14 mouse cellular contexts compared by ENCODE assay signal in genomic region chr8:105810245-105810786, GRCm38 (mm10). TPM values are rescaled to one million over a fixed set of nuclear protein-coding genes. Genes with fewer than 3 reads are reported as not detected.
DNase-seq lines count a peak whose midpoint lies in the region; ATAC-seq and TF ChIP-seq lines count a peak whose summit lies in the region.
"Had no signal": no experiment of that assay in that cellular context is flagged by ENCODE, and none has a peak within 500 bp of the region (broad histone marks: within the 10 kb centered on the region; RNA-seq: fewer than 3 reads in every experiment).

No protein-coding gene starts in this region.

- peaks cover 27% of the 10 kb centered on the region for H3K4me1 ChIP-seq in spleen, adult 2 months (ENCODE audit: control insufficient read depth, insufficient read depth, insufficient read length)
- no peaks in the 10 kb centered on the region for H3K4me1 ChIP-seq in midbrain, embryonic 15.5 days
- H3K4me1 ChIP-seq: hindbrain, embryonic 12.5 days; limb, embryonic 10.5 days; neural tube, embryonic 12.5 days had no signal

- TF ChIP-seq POLR2A in spleen, adult 2 months (IDR thresholded peaks at IDR 0.05; ENCODE audit: low read depth, low read length): no peak

- intact Hi-C loops in gastrocnemius, adult 2 months (cut with DNase I): no loop called here
- intact Hi-C loops in gastrocnemius, postnatal 36 days (cut with DNase I): no loop called here

- no peaks in the 10 kb centered on the region for H3K27me3 ChIP-seq in spleen, adult 2 months (ENCODE audit: control insufficient read depth, insufficient read depth, low read length)
- no peaks in the 10 kb centered on the region for H3K27me3 ChIP-seq in midbrain, embryonic 15.5 days (replicated peaks)
- H3K27me3 ChIP-seq: hindbrain, embryonic 12.5 days; neural tube, embryonic 12.5 days had no signal

- no peaks in the 10 kb centered on the region for H3K36me3 ChIP-seq in spleen, adult 2 months (ENCODE audit: control insufficient read depth, insufficient read depth, low read length)
- H3K36me3 ChIP-seq in midbrain, embryonic 15.5 days (replicated peaks): no peaks in the 10 kb centered on the region

- no peak overlapping the region for H3K4me3 ChIP-seq in gastrocnemius, adult 2 months
- H3K4me3 ChIP-seq in spleen, adult 2 months (ENCODE audit: extremely low read depth, insufficient read depth, insufficient read length): no peak overlapping the region
- H3K4me3 ChIP-seq in midbrain, embryonic 15.5 days: no peak overlapping the region
- H3K4me3 ChIP-seq: hindbrain, embryonic 12.5 days; limb, embryonic 10.5 days; neural tube, embryonic 12.5 days had no signal

- H3K27ac ChIP-seq in gastrocnemius, adult 2 months: peak overlapping the region; percentile 73
- H3K27ac ChIP-seq in spleen, adult 2 months (ENCODE audit: insufficient read depth, low read length): peak overlapping the region; percentile 89
- no peak overlapping the region for H3K27ac ChIP-seq in midbrain, embryonic 15.5 days
- H3K27ac ChIP-seq: hindbrain, embryonic 12.5 days; limb, embryonic 10.5 days; neural tube, embryonic 12.5 days had no signal

- 22% methylated on average over 6 of the region's 6 CpGs for WGBS in spleen, adult 2 months
- WGBS in midbrain, embryonic 15.5 days: 87% methylated on average over 6 of the region's 6 CpGs

- DNase-seq in gastrocnemius, adult 2 months: no peak
- DNase-seq in gastrocnemius, postnatal 36 days: no peak
- peak in 1 of 2 experiments; percentile 52 for DNase-seq in spleen, adult 2 months (ENCODE audit: low read depth in 1 of 2, low spot score in 2 of 2)
- DNase-seq in spleen, postnatal 4 days (ENCODE audit: low spot score in 2 of 2): no peak
- DNase-seq: kidney, postnatal 36 days had no signal

- ATAC-seq in inflammation-experienced regulatory T-cells, adult 6 months: peak; percentile 82
- ATAC-seq in neutrophil, adult 5-6 weeks (ENCODE audit: extremely low read depth, insufficient number of reproducible peaks, low FRiP score, poor library complexity, severe bottlenecking): peak; percentile 60; the same call in 1 of the 2 replicates
- no peak for ATAC-seq in midbrain, embryonic 15.5 days (replicated peaks)
- no peak; the same call in 1 of the 2 replicates for ATAC-seq in granulocyte monocyte progenitor cell, adult 5-6 weeks (replicated peaks; ENCODE audit: poor library complexity, severe bottlenecking)

- TF ChIP-seq CTCF in gastrocnemius, adult 2 months (IDR thresholded peaks at IDR 0.05): no peak
- no peak for TF ChIP-seq CTCF in spleen, adult 2 months (IDR thresholded peaks at IDR 0.05; ENCODE audit: extremely low read depth, insufficient read depth, insufficient read length, insufficient replicate concordance)

- no peak overlapping the region for H3K4me2 ChIP-seq in midbrain, embryonic 15.5 days
- H3K4me2 ChIP-seq: hindbrain, embryonic 12.5 days; neural tube, embryonic 12.5 days had no signal

- H3K9ac ChIP-seq in midbrain, embryonic 15.5 days: no peak overlapping the region
- H3K9ac ChIP-seq: hindbrain, embryonic 12.5 days; neural tube, embryonic 12.5 days had no signal

- no peaks in the 10 kb centered on the region for H3K9me3 ChIP-seq in midbrain, embryonic 15.5 days
- H3K9me3 ChIP-seq: hindbrain, embryonic 12.5 days; limb, embryonic 10.5 days; neural tube, embryonic 12.5 days had no signal

RNA-seq across cellular contexts. Expression of gene Ranbp10, which starts 16.8 kb away (rescaled TPM):
- 10 to 100 TPM; 23.0 to 24.3 TPM for total RNA-seq in gastrocnemius, adult 2 months (2021)
- 10 to 100 TPM; 19.7 to 22.0 TPM for total RNA-seq in gastrocnemius, postnatal 36 days (2021)
- 50.0 and 59.9 TPM in 2 replicates for polyA plus RNA-seq in spleen, adult 2 months (2012; rRNA removed)
- 1 to 10 TPM; 5.3 to 8.7 (median 5.9) TPM for polyA plus RNA-seq in inflammation-experienced regulatory T-cells, adult 6 months (2017; shearing (Covaris generic))
- 16.9 and 17.2 TPM in 2 replicates for total RNA-seq in neutrophil, adult 5-6 weeks (2017)
- 11.8 and 13.6 TPM in 2 replicates for polyA plus RNA-seq in midbrain, embryonic 15.5 days (2015; fragmentation: Nextera tagmentation; extraction: Ambion mirVana)
- total RNA-seq in granulocyte monocyte progenitor cell, adult 5-6 weeks (2014; fragmentation: Nextera tagmentation): 12.9 and 16.7 TPM in 2 replicates
- 7.2 and 8.3 TPM in 2 replicates for total RNA-seq in granulocyte monocyte progenitor cell, adult 5-6 weeks (2017)

RNA-seq across cellular contexts. Expression of gene Tsnaxip1, which starts 17.2 kb away (rescaled TPM):
- total RNA-seq in gastrocnemius, adult 2 months (2021): not detected
- total RNA-seq in gastrocnemius, postnatal 36 days (2021): not detected
- 0.07 and 0.14 TPM in 2 replicates for polyA plus RNA-seq in spleen, adult 2 months (2012; rRNA removed)
- polyA plus RNA-seq in inflammation-experienced regulatory T-cells, adult 6 months (2017; shearing (Covaris generic)): not detected
- total RNA-seq in neutrophil, adult 5-6 weeks (2017): 1.3 and 1.5 TPM in 2 replicates
- 0.64 and 1.0 TPM in 2 replicates for polyA plus RNA-seq in midbrain, embryonic 15.5 days (2015; fragmentation: Nextera tagmentation; extraction: Ambion mirVana)
- not detected in 2 replicates for total RNA-seq in granulocyte monocyte progenitor cell, adult 5-6 weeks (2014; fragmentation: Nextera tagmentation)
- total RNA-seq in granulocyte monocyte progenitor cell, adult 5-6 weeks (2017): not detected in 2 replicates
- total RNA-seq: adrenal gland, postnatal 4 days; gastrocnemius, adult 18-20 months had no signal

RNA-seq across cellular contexts. Expression of gene Cenpt, which starts 42.8 kb away (rescaled TPM):
- 1 to 10 TPM; 1.0 to 1.8 TPM for total RNA-seq in gastrocnemius, adult 2 months (2021)
- total RNA-seq in gastrocnemius, postnatal 36 days (2021): 1 to 10 TPM; 1.1 to 1.2 TPM
- polyA plus RNA-seq in spleen, adult 2 months (2012; rRNA removed): 14.2 and 16.4 TPM in 2 replicates
- 10 to 100 TPM; 13.8 to 22.1 (median 18.4) TPM for polyA plus RNA-seq in inflammation-experienced regulatory T-cells, adult 6 months (2017; shearing (Covaris generic))
- 6.4 and 10.4 TPM in 2 replicates for total RNA-seq in neutrophil, adult 5-6 weeks (2017)
- 55.2 and 58.7 TPM in 2 replicates for polyA plus RNA-seq in midbrain, embryonic 15.5 days (2015; fragmentation: Nextera tagmentation; extraction: Ambion mirVana)
- total RNA-seq in granulocyte monocyte progenitor cell, adult 5-6 weeks (2014; fragmentation: Nextera tagmentation): 21.4 and 22.0 TPM in 2 replicates
- 9.9 and 10.0 TPM in 2 replicates for total RNA-seq in granulocyte monocyte progenitor cell, adult 5-6 weeks (2017)

RNA-seq across cellular contexts. Expression of gene Thap11, which starts 44.6 kb away (rescaled TPM):
- total RNA-seq in gastrocnemius, adult 2 months (2021): 10 to 100 TPM; 21.9 to 25.0 TPM
- total RNA-seq in gastrocnemius, postnatal 36 days (2021): 10 to 100 TPM; 19.0 TPM
- 33.7 and 41.2 TPM in 2 replicates for polyA plus RNA-seq in spleen, adult 2 months (2012; rRNA removed)
- 1 to 10 TPM; 5.5 to 6.7 (median 6.0) TPM for polyA plus RNA-seq in inflammation-experienced regulatory T-cells, adult 6 months (2017; shearing (Covaris generic))
- 16.3 and 16.6 TPM in 2 replicates for total RNA-seq in neutrophil, adult 5-6 weeks (2017)
- 56.2 and 58.6 TPM in 2 replicates for polyA plus RNA-seq in midbrain, embryonic 15.5 days (2015; fragmentation: Nextera tagmentation; extraction: Ambion mirVana)
- 20.4 and 30.1 TPM in 2 replicates for total RNA-seq in granulocyte monocyte progenitor cell, adult 5-6 weeks (2014; fragmentation: Nextera tagmentation)
- 29.9 and 36.8 TPM in 2 replicates for total RNA-seq in granulocyte monocyte progenitor cell, adult 5-6 weeks (2017)

RNA-seq across cellular contexts. Expression of gene Nutf2, which starts 50.1 kb away (rescaled TPM):
- total RNA-seq in gastrocnemius, adult 2 months (2021): 10 to 100 TPM; 39.2 to 43.4 TPM
- 10 to 100 TPM; 38.4 to 52.9 TPM for total RNA-seq in gastrocnemius, postnatal 36 days (2021)
- 13.1 and 14.5 TPM in 2 replicates for polyA plus RNA-seq in spleen, adult 2 months (2012; rRNA removed)
- polyA plus RNA-seq in inflammation-experienced regulatory T-cells, adult 6 months (2017; shearing (Covaris generic)): 10 to 100 TPM; 10.8 to 70.1 (median 13.0) TPM
- 18.9 and 23.7 TPM in 2 replicates for total RNA-seq in neutrophil, adult 5-6 weeks (2017)
- polyA plus RNA-seq in midbrain, embryonic 15.5 days (2015; fragmentation: Nextera tagmentation; extraction: Ambion mirVana): 148 and 152 TPM in 2 replicates
- total RNA-seq in granulocyte monocyte progenitor cell, adult 5-6 weeks (2014; fragmentation: Nextera tagmentation): 158 and 185 TPM in 2 replicates
- 59.3 and 120 TPM in 2 replicates for total RNA-seq in granulocyte monocyte progenitor cell, adult 5-6 weeks (2017)

Comparison
In these comparisons a context has a peak if more than half of its experiments do, and no peak if none do; other contexts are left out.
1. ATAC-seq: peak in inflammation-experienced regulatory T-cells, adult 6 months (single experiment) and neutrophil, adult 5-6 weeks (single experiment); none in midbrain, embryonic 15.5 days (single experiment) and granulocyte monocyte progenitor cell, adult 5-6 weeks (single experiment).